Mouse (Mus musculus) stomach, embryonic 16.5 days (tissue): Measurements from ENCODE around the gene Adcy4. TPM values are rescaled to one million over a fixed set of nuclear protein-coding genes. Genes with fewer than 3 reads are reported as not detected.
A peak's percentile ranks its signal among the peaks of the same experiment; 100 is the strongest.

ENCODE experiments used
- ATAC-seq: fragments of 200-750 bp; cut with Nextera tagmentation; 2 replicates; pipeline ENCODE4 v1.8.0; 2017; ENCODE audit warnings: moderate number of reproducible peaks, moderate TSS enrichment; ENCODE audit not compliant: insufficient read depth, low FRiP score
- H3K27ac ChIP-seq: fragments of 300-500 bp; sonication (generic); 2 replicates; pipeline ENCODE4 v1.5.1; 2014; ENCODE audit warnings: low read length
- H3K27me3 ChIP-seq: fragments of 300-500 bp; sonication (generic); 2 replicates; pipeline ENCODE4 v1.6.1; 2014; ENCODE audit warnings: low read length, control low read depth, mixed read lengths; ENCODE audit not compliant: control insufficient read depth, insufficient read depth
- H3K36me3 ChIP-seq: fragments of 300-500 bp; sonication (generic); 2 replicates; pipeline ENCODE4 v1.6.1; 2014; ENCODE audit warnings: low read length; ENCODE audit not compliant: control insufficient read depth, insufficient read depth
- H3K4me1 ChIP-seq: fragments of 300-500 bp; sonication (generic); 2 replicates; pipeline ENCODE4 v1.6.1; 2014; ENCODE audit warnings: low read length, control low read depth, mixed read lengths; ENCODE audit not compliant: control insufficient read depth, insufficient read depth
- H3K4me2 ChIP-seq: fragments of 300-500 bp; sonication (generic); 2 replicates; pipeline ENCODE4 v1.6.1; 2014; ENCODE audit warnings: low read depth, low read length, mixed read lengths
- H3K4me3 ChIP-seq: fragments of 300-500 bp; sonication (generic); replicated peaks from 2 replicates; pipeline ENCODE4 v1.5.1; 2014; ENCODE audit warnings: mild to moderate bottlenecking, low read length
- H3K9ac ChIP-seq: fragments of 300-500 bp; sonication (generic); 2 replicates; pipeline ENCODE4 v1.6.1; 2014; ENCODE audit warnings: low read length
- H3K9me3 ChIP-seq: fragments of 300-500 bp; sonication (generic); replicated peaks from 2 replicates; pipeline ENCODE4 v1.6.1; 2016; ENCODE audit warnings: low read length, control low read depth; ENCODE audit not compliant: control insufficient read depth
- WGBS: fragments of 180-500 bp; shearing (Covaris S2); extraction: QIAGEN DNeasy Blood & Tissue Kit; methylation state at CpG from one replicate; pipeline ENCODE4 v1.1.7; 2014; 5-methylcytosine and 5-hydroxymethylcytosine counted together
- polyA plus RNA-seq: library from polyadenylated mRNA; unstranded; fragments of >200 nt; fragmentation: Nextera tagmentation; extraction: Ambion mirVana; gene quantifications from 2 replicates; pipeline ENCODE4 v1.2.1, GENCODE M21; 2015

The Adcy4 gene
- polyA plus RNA-seq, 1 experiment from 2014 or later: 8.2 TPM

GRCm38 (mm10) chr14:55795380-55796163 is 11.7 kb upstream of the Adcy4 start:
- Histone ChIP-seq H3K36me3 (no peaks in the 10 kb centered on the region), H3K27me3 (no peaks in the 10 kb centered on the region), H3K4me3 (no peak overlapping the region), H3K4me1 (no peaks in the 10 kb centered on the region), H3K9me3 (no peaks in the 10 kb centered on the region), H3K27ac (peak overlapping the region; percentile 81), H3K9ac (no peak overlapping the region), H3K4me2 (no peak overlapping the region)
- 67% methylated on average over 15 of the region's 15 CpGs for WGBS
- peak; percentile 93 for ATAC-seq

GRCm38 (mm10) chr14:55793946-55794345 is 10.1 kb upstream of the Adcy4 start:
- Histone ChIP-seq H3K4me3 (no peak overlapping the region), H3K9me3 (no peaks in the 10 kb centered on the region), H3K9ac (no peak overlapping the region), H3K4me2 (no peak overlapping the region), H3K27me3 (no peaks in the 10 kb centered on the region), H3K4me1 (no peaks in the 10 kb centered on the region), H3K36me3 (no peaks in the 10 kb centered on the region), H3K27ac (no peak overlapping the region)
- WGBS: 55% methylated on average over 2 of the region's 2 CpGs
- ATAC-seq: no peak

GRCm38 (mm10) chr14:55793461-55793860 is 9.6 kb upstream of the Adcy4 start:
- Histone ChIP-seq H3K9ac (no peak overlapping the region), H3K4me2 (no peak overlapping the region), H3K27ac (no peak overlapping the region)

GRCm38 (mm10) chr14:55788256-55789050 is 4.6 kb upstream of the Adcy4 start, which contains the start of gene Ripk3:
Gene Ripk3 (minus strand): TSS chr14:55788865.
- H3K36me3 ChIP-seq: no peaks in the 10 kb centered on the region
- peak within 1 kb of the TSS; percentile 51 for H3K4me3 ChIP-seq
- WGBS: 4% methylated on average over 40 of the region's 40 CpGs
- 0 out of 2 replicates have a peak, but pooled peaks cover 8% of the 10 kb centered on the region for H3K27me3 ChIP-seq
- no peak within 1 kb of the TSS for H3K27ac ChIP-seq
- H3K9me3 ChIP-seq: no peaks in the 10 kb centered on the region
- H3K9ac ChIP-seq: peak within 1 kb of the TSS; percentile 71
- H3K4me1 ChIP-seq: peaks cover 13% of the 10 kb centered on the region; the same call in 1 of the 2 replicates
- peak within 1 kb of the TSS; percentile 72 for H3K4me2 ChIP-seq
- no peak for ATAC-seq

More at GRCm38 (mm10) chr14:55793461-55793860, 9.6 kb upstream of the Adcy4 start:
- H3K4me1 ChIP-seq: peaks cover 2% of the 10 kb centered on the region; the same call in 1 of the 2 replicates
- no peaks in the 10 kb centered on the region for H3K27me3 ChIP-seq
- H3K36me3 ChIP-seq: no peaks in the 10 kb centered on the region
- no peak overlapping the region for H3K4me3 ChIP-seq
- no peaks in the 10 kb centered on the region for H3K9me3 ChIP-seq
- 50% methylated on average over 2 of the region's 2 CpGs for whole genome bisulfite sequencing
- ATAC-seq: no peak

- no peak for ATAC-seq
- peak overlapping the region; percentile 71; the same call in 1 of the 2 replicates for H3K9ac ChIP-seq
- 42% methylated on average over 11 of the region's 11 CpGs for WGBS
Measured at GRCm38 (mm10) chr14:55787731-55788130, 3.8 kb upstream of the Adcy4 start.

GRCm38 (mm10) chr14:55785195-55785594 is 1.3 kb upstream of the Adcy4 start:
- H3K4me3 ChIP-seq: no peak overlapping the region
- no peak overlapping the region for H3K4me2 ChIP-seq
- H3K9me3 ChIP-seq: no peaks in the 10 kb centered on the region
- no peak overlapping the region for H3K27ac ChIP-seq
- 42% methylated on average over 6 of the region's 6 CpGs for WGBS
- H3K4me1 ChIP-seq: peaks cover 29% of the 10 kb centered on the region; the same call in 1 of the 2 replicates
- 0 out of 2 replicates have a peak, but pooled peaks cover 8% of the 10 kb centered on the region for H3K27me3 ChIP-seq
- no peaks in the 10 kb centered on the region for H3K36me3 ChIP-seq
- H3K9ac ChIP-seq: no peak overlapping the region
- ATAC-seq: no peak

More at GRCm38 (mm10) chr14:55787731-55788130, 3.8 kb upstream of the Adcy4 start:
- no peaks in the 10 kb centered on the region for H3K36me3 ChIP-seq
- H3K9me3 ChIP-seq: no peaks in the 10 kb centered on the region
- peak overlapping the region; percentile 72 for H3K4me2 ChIP-seq
- H3K4me1 ChIP-seq: peaks cover 17% of the 10 kb centered on the region; the same call in 1 of the 2 replicates
- 0 out of 2 replicates have a peak, but pooled peaks cover 8% of the 10 kb centered on the region for H3K27me3 ChIP-seq
- H3K27ac ChIP-seq: no peak overlapping the region
- H3K4me3 ChIP-seq: peak overlapping the region; percentile 51

- 6% methylated on average over 31 of the region's 31 CpGs for WGBS
- peak overlapping the region; percentile 69 for H3K9ac ChIP-seq
- ATAC-seq: peak; percentile 46
Measured at GRCm38 (mm10) chr14:55783171-55783957, 531 bp downstream of the Adcy4 start.

GRCm38 (mm10) chr14:55782361-55782960 is 1.4 kb downstream of the Adcy4 start:
- 58% methylated on average over 9 of the region's 9 CpGs for WGBS
- Histone ChIP-seq H3K4me3 (peak overlapping the region; percentile 49), H3K27me3 (0 out of 2 replicates have a peak, but pooled peaks cover 3% of the 10 kb centered on the region), H3K27ac (peak overlapping the region; percentile 67; the same call in 1 of the 2 replicates), H3K4me2 (peak overlapping the region; percentile 68), H3K9ac (peak overlapping the region; percentile 69; the same call in 1 of the 2 replicates), H3K4me1 (peaks cover 21% of the 10 kb centered on the region; the same call in 1 of the 2 replicates), H3K9me3 (no peaks in the 10 kb centered on the region), H3K36me3 (no peaks in the 10 kb centered on the region)
- ATAC-seq: no peak

More at GRCm38 (mm10) chr14:55783171-55783957, 531 bp downstream of the Adcy4 start:
- peaks cover 26% of the 10 kb centered on the region; the same call in 1 of the 2 replicates for H3K4me1 ChIP-seq
- no peaks in the 10 kb centered on the region for H3K36me3 ChIP-seq
- peak overlapping the region; percentile 49 for H3K4me3 ChIP-seq
- no peaks in the 10 kb centered on the region for H3K9me3 ChIP-seq
- 0 out of 2 replicates have a peak, but pooled peaks cover 8% of the 10 kb centered on the region for H3K27me3 ChIP-seq
- peak overlapping the region; percentile 68 for H3K4me2 ChIP-seq
- peak overlapping the region; percentile 67 for H3K27ac ChIP-seq
